Mouse (Mus musculus): ENCODE measurements at regions not wholly inside any gene's neighbourhood (a gene's known extent, or its start where the extent isn't known, plus 50 kb on each side); places are given as distances from the start of the nearest gene placed in this dataset.

GRCm38 (mm10) chr6:51179741-51180537 is 252.5 kb upstream of the Nfe2l3 start:
- H3K4me3 ChIP-seq (ENCODE audit: low read depth, low read length), result no peak overlapping the region
- no peak overlapping the region for H3K27ac ChIP-seq (ENCODE audit: low read length)
- H3K9me3 ChIP-seq (ENCODE audit: control insufficient read depth, low read depth, low read length), result no peaks in the 10 kb centered on the region
- no peak overlapping the region for H3K4me2 ChIP-seq (replicated peaks; ENCODE audit: low read depth, low read length)
- 5% methylated on average over 17 of the region's 17 CpGs for WGBS
- no peak overlapping the region for H3K9ac ChIP-seq (replicated peaks; ENCODE audit: low read depth, low read length)
- H3K27me3 ChIP-seq (ENCODE audit: control insufficient read depth, insufficient read depth, low read length), result peaks cover 13% of the 10 kb centered on the region
- ATAC-seq (ENCODE audit: insufficient number of reproducible peaks, insufficient read depth, low FRiP score, low read depth), result no peak
- H3K36me3 ChIP-seq (ENCODE audit: control insufficient read depth, insufficient read depth, low read length), result no peaks in the 10 kb centered on the region
- H3K4me1 ChIP-seq (ENCODE audit: control insufficient read depth, insufficient read depth, low read length), result no peaks in the 10 kb centered on the region

GRCm38 (mm10) chr6:51180881-51181875 is 251.3 kb upstream of the Nfe2l3 start:
- Histone ChIP-seq H3K9ac (replicated peaks; ENCODE audit: low read depth, low read length) (no peak overlapping the region), H3K27ac (ENCODE audit: low read length) (no peak overlapping the region), H3K36me3 (ENCODE audit: control insufficient read depth, insufficient read depth, low read length) (no peaks in the 10 kb centered on the region), H3K4me3 (ENCODE audit: low read depth, low read length) (no peak overlapping the region), H3K9me3 (ENCODE audit: control insufficient read depth, low read depth, low read length) (no peaks in the 10 kb centered on the region), H3K4me2 (replicated peaks; ENCODE audit: low read depth, low read length) (no peak overlapping the region), H3K27me3 (ENCODE audit: control insufficient read depth, insufficient read depth, low read length) (peaks cover 21% of the 10 kb centered on the region), H3K4me1 (ENCODE audit: control insufficient read depth, insufficient read depth, low read length) (no peaks in the 10 kb centered on the region)
- WGBS, result 9% methylated on average over 11 of the region's 11 CpGs
- ATAC-seq (ENCODE audit: insufficient number of reproducible peaks, insufficient read depth, low FRiP score, low read depth), result no peak

GRCm38 (mm10) chr6:51181905-51182304 is 250.6 kb upstream of the Nfe2l3 start:
- peaks cover 28% of the 10 kb centered on the region for H3K27me3 ChIP-seq (ENCODE audit: control insufficient read depth, insufficient read depth, low read length)
- ATAC-seq (ENCODE audit: insufficient number of reproducible peaks, insufficient read depth, low FRiP score, low read depth), result no peak
- H3K4me1 ChIP-seq (ENCODE audit: control insufficient read depth, insufficient read depth, low read length), result no peaks in the 10 kb centered on the region
- H3K36me3 ChIP-seq (ENCODE audit: control insufficient read depth, insufficient read depth, low read length), result no peaks in the 10 kb centered on the region
- H3K9me3 ChIP-seq (ENCODE audit: control insufficient read depth, low read depth, low read length), result no peaks in the 10 kb centered on the region
- no peak overlapping the region for H3K4me2 ChIP-seq (replicated peaks; ENCODE audit: low read depth, low read length)
- WGBS, result 23% methylated on average over 10 of the region's 10 CpGs
- no peak overlapping the region for H3K4me3 ChIP-seq (ENCODE audit: low read depth, low read length)
- H3K9ac ChIP-seq (replicated peaks; ENCODE audit: low read depth, low read length), result no peak overlapping the region
- H3K27ac ChIP-seq (ENCODE audit: low read length), result no peak overlapping the region

- ATAC-seq (ENCODE audit: insufficient number of reproducible peaks, insufficient read depth, low FRiP score, low read depth), result no peak
- Histone ChIP-seq H3K4me2 (replicated peaks; ENCODE audit: low read depth, low read length) (no peak overlapping the region), H3K9ac (replicated peaks; ENCODE audit: low read depth, low read length) (no peak overlapping the region), H3K4me1 (ENCODE audit: control insufficient read depth, insufficient read depth, low read length) (no peaks in the 10 kb centered on the region), H3K36me3 (ENCODE audit: control insufficient read depth, insufficient read depth, low read length) (no peaks in the 10 kb centered on the region), H3K9me3 (ENCODE audit: control insufficient read depth, low read depth, low read length) (no peaks in the 10 kb centered on the region), H3K27ac (ENCODE audit: low read length) (no peak overlapping the region), H3K27me3 (ENCODE audit: control insufficient read depth, insufficient read depth, low read length) (peaks cover 36% of the 10 kb centered on the region), H3K4me3 (ENCODE audit: low read depth, low read length) (no peak overlapping the region)
- WGBS, result 8% methylated on average over 5 of the region's 5 CpGs
Measured at GRCm38 (mm10) chr6:51182771-51183284, 249.6 kb upstream of the Nfe2l3 start.

GRCm38 (mm10) chr6:51183576-51184420 is 248.7 kb upstream of the Nfe2l3 start:
- no peak overlapping the region for H3K4me3 ChIP-seq (ENCODE audit: low read depth, low read length)
- 2% methylated on average over 21 of the region's 21 CpGs for WGBS
- no peak for ATAC-seq (ENCODE audit: insufficient number of reproducible peaks, insufficient read depth, low FRiP score, low read depth)
- H3K36me3 ChIP-seq (ENCODE audit: control insufficient read depth, insufficient read depth, low read length), result no peaks in the 10 kb centered on the region
- H3K9ac ChIP-seq (replicated peaks; ENCODE audit: low read depth, low read length), result no peak overlapping the region
- no peak overlapping the region for H3K4me2 ChIP-seq (replicated peaks; ENCODE audit: low read depth, low read length)
- H3K4me1 ChIP-seq (ENCODE audit: control insufficient read depth, insufficient read depth, low read length), result no peaks in the 10 kb centered on the region
- no peak overlapping the region for H3K27ac ChIP-seq (ENCODE audit: low read length)
- H3K27me3 ChIP-seq (ENCODE audit: control insufficient read depth, insufficient read depth, low read length), result peaks cover 46% of the 10 kb centered on the region
- no peaks in the 10 kb centered on the region for H3K9me3 ChIP-seq (ENCODE audit: control insufficient read depth, low read depth, low read length)

- Histone ChIP-seq H3K9me3 (ENCODE audit: control insufficient read depth, low read depth, low read length) (no peaks in the 10 kb centered on the region), H3K27ac (ENCODE audit: low read length) (no peak overlapping the region), H3K36me3 (ENCODE audit: control insufficient read depth, insufficient read depth, low read length) (no peaks in the 10 kb centered on the region), H3K9ac (replicated peaks; ENCODE audit: low read depth, low read length) (no peak overlapping the region), H3K27me3 (ENCODE audit: control insufficient read depth, insufficient read depth, low read length) (peaks cover 48% of the 10 kb centered on the region), H3K4me2 (replicated peaks; ENCODE audit: low read depth, low read length) (no peak overlapping the region), H3K4me3 (ENCODE audit: low read depth, low read length) (no peak overlapping the region), H3K4me1 (ENCODE audit: control insufficient read depth, insufficient read depth, low read length) (no peaks in the 10 kb centered on the region)
- 5% methylated on average over 3 of the region's 3 CpGs for WGBS
- ATAC-seq (ENCODE audit: insufficient number of reproducible peaks, insufficient read depth, low FRiP score, low read depth), result no peak
Measured at GRCm38 (mm10) chr6:51184500-51184899, 248.0 kb upstream of the Nfe2l3 start.

GRCm38 (mm10) chr6:51185201-51185600 is 247.3 kb upstream of the Nfe2l3 start:
- H3K9ac ChIP-seq (replicated peaks; ENCODE audit: low read depth, low read length), result no peak overlapping the region

GRCm38 (mm10) chr6:51189173-51189572 is 243.3 kb upstream of the Nfe2l3 start:
- Histone ChIP-seq H3K9ac (replicated peaks; ENCODE audit: low read depth, low read length) (no peak overlapping the region), H3K9me3 (ENCODE audit: control insufficient read depth, low read depth, low read length) (no peaks in the 10 kb centered on the region), H3K4me1 (ENCODE audit: control insufficient read depth, insufficient read depth, low read length) (no peaks in the 10 kb centered on the region), H3K4me3 (ENCODE audit: low read depth, low read length) (no peak overlapping the region), H3K27ac (ENCODE audit: low read length) (no peak overlapping the region), H3K36me3 (ENCODE audit: control insufficient read depth, insufficient read depth, low read length) (no peaks in the 10 kb centered on the region), H3K27me3 (ENCODE audit: control insufficient read depth, insufficient read depth, low read length) (peaks cover 43% of the 10 kb centered on the region), H3K4me2 (replicated peaks; ENCODE audit: low read depth, low read length) (no peak overlapping the region)
- 73% methylated on average over 3 of the region's 3 CpGs for WGBS
- no peak for ATAC-seq (ENCODE audit: insufficient number of reproducible peaks, insufficient read depth, low FRiP score, low read depth)

More at GRCm38 (mm10) chr6:51185201-51185600, 247.3 kb upstream of the Nfe2l3 start:
- Histone ChIP-seq H3K4me1 (ENCODE audit: control insufficient read depth, insufficient read depth, low read length) (no peaks in the 10 kb centered on the region), H3K27ac (ENCODE audit: low read length) (no peak overlapping the region), H3K36me3 (ENCODE audit: control insufficient read depth, insufficient read depth, low read length) (no peaks in the 10 kb centered on the region), H3K9me3 (ENCODE audit: control insufficient read depth, low read depth, low read length) (no peaks in the 10 kb centered on the region), H3K27me3 (ENCODE audit: control insufficient read depth, insufficient read depth, low read length) (peaks cover 52% of the 10 kb centered on the region), H3K4me2 (replicated peaks; ENCODE audit: low read depth, low read length) (no peak overlapping the region), H3K4me3 (ENCODE audit: low read depth, low read length) (no peak overlapping the region)
- ATAC-seq (ENCODE audit: insufficient number of reproducible peaks, insufficient read depth, low FRiP score, low read depth), result no peak
- WGBS, result 32% methylated on average over 6 of the region's 6 CpGs

All from stomach, embryonic 14.5 days (tissue).